Mouse (Mus musculus) olfactory bulb, adult 2 months (tissue): ENCODE data around the gene Hddc3.

ENCODE experiments used
- CTCF ChIP-seq: fragments of 200-500 bp; IDR thresholded peaks from 2 replicates; pipeline ENCODE4 v1.5.1; 2012; ENCODE audit warnings: low read depth, mild to moderate bottlenecking, low read length, moderate library complexity; ENCODE audit not compliant: insufficient read depth
- POLR2A ChIP-seq: fragments of 200-500 bp; IDR thresholded peaks from 2 replicates; pipeline ENCODE4 v1.6.1; 2012; ENCODE audit warnings: mild to moderate bottlenecking, low read depth, low read length, moderate library complexity; ENCODE audit not compliant: insufficient read depth

DNA sequence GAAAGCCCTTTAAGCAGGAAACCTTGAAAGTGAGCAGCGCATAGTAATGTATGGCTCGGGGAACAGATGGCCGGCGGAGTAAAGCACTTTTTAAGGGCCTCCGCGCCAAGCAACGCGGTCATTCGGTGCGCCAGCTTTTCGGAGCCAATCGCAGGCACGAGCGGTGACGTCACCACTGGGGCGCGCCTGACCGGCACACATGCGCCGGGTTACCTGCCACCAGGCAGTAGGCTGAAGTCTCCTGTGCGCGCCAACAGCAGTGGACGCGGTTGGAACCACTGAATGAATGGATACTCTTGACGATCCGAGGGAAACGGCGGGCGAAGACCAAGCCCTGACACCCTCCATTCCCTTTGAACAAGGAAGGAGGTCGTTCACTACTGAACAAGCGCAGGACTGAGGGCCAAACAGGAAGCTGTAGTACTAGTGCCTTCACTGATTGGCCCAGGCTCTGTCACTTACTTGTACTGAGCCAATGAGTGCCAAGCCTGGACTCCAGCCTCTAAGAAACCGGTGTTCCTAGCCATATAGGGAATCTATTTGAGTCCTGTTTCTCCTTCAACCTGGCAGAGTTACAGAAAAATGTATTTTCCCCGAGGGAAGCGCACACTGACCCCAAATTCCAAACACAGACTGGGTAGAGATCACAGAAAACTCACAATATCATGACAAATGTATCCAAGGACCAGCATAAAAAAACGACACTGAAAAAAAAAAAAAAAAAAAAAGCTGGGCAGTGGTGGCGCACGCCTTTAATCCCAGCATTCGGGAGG, 18.7 kb upstream of the Hddc3 start, which contains the start of gene Rccd1:
- TF ChIP-seq POLR2A, result peak; percentile 84
- no peak for TF ChIP-seq CTCF
